Mouse (Mus musculus) thymus, postnatal 4 days (tissue): ENCODE measurements around the gene Spsb1.

Source experiments
- DNase-seq: peaks from one replicate; pipeline ENCODE4 v3.0.0; 2021

Gene Spsb1

DNA sequence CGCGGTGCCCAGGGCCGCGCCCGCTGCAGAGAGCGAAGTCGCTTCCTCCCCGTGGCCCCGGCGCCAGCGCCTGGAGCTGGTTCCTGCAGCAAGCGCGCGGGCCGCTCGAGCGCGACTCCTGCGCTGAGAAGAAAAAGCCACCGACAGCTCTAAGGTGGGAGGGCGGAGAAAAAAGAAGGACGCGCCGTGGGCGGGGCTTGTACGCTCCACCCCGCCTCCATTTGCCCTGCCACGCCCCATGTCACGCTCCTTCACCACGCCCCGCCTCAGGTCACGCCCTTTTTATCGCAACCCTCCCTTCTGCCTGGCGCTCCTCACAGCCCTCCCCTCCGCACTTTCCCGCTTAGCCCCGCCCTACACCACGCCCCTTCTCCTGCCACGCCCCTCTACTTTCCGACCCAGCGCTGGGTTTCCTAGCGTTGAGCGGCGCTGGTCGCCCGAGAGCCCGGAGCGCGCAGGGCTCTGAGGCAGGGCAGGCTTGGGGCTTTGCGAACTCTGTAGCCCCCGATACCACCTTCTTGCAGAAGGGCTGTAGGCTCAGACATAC is at the start of gene Spsb1:
Spsb1 (minus strand) TSS at position 151 of the 547 bp plus-strand sequence.
- peak; percentile 100 for DNase-seq

DNA sequence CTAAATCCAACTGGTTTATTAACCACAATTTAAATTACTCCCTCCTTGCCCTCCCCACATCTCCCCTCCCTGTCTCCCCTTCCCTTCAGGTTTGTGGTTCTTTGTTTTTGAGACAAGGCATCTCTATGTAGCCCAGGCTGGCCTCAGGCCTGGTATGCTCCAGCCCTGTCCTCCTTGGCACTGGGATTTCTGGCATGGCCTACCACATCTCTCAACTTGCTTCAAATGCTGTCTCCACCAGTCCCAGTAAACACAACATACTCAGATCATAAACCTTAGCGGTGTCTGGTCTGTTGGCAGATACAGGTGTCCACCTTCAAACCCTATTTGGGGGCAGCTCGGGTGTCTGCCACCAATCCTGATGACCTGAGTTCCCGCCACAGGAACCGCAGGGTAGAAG is 48.8 kb upstream of the Spsb1 start:
- no peak for DNase-seq

DNA sequence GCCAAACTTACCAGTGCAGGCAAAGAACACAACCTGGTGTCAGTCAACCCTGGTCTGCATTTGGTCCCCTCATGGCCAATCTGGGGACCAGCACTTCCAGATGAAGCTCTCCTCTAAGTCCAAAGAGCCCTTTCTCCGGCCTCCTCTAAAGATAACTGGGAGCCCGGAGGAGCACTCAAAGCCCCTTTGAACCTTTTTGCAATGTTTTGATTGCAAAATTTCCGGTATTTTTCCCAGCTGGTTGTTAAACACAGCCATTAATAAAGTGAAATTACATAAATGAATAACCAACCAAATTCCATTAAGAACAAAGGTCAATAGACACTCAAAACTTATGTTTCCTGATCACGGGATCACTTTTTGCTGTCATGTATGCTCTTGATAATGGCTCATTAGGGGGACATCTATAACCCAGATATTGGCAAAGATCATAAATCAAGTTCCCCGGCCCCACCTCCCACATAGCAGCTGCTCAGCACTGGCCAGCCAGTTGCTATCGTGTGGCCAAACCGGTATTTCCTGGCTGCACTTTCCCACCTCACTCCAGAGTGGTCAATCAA is 48.3 kb upstream of the Spsb1 start:
- DNase-seq: no peak

DNA sequence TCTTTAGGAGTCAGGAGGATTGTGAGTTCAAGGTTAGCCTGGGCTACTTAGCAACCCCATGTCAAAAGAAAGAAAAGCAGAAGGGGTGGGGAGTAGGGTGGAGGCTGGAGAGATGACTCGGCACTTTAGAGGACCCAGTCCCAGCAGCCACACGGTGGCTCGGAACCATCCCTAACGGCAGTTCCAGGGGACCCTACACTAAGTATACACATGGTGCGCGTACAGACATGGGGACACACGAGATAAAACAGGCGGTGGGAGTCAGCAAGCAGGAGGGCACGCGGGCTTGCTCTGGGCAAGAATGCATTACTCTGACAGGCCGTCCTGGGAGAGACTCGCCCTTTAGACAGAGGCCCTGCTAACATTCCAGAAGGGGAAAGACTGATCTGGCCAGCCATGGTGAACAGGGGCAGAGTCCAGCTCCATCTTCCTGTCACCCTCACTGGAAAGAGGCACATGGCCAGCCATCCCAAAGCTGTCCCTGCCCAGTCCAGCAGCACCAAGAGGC is 47.2 kb upstream of the Spsb1 start:
- no peak for DNase-seq

DNA sequence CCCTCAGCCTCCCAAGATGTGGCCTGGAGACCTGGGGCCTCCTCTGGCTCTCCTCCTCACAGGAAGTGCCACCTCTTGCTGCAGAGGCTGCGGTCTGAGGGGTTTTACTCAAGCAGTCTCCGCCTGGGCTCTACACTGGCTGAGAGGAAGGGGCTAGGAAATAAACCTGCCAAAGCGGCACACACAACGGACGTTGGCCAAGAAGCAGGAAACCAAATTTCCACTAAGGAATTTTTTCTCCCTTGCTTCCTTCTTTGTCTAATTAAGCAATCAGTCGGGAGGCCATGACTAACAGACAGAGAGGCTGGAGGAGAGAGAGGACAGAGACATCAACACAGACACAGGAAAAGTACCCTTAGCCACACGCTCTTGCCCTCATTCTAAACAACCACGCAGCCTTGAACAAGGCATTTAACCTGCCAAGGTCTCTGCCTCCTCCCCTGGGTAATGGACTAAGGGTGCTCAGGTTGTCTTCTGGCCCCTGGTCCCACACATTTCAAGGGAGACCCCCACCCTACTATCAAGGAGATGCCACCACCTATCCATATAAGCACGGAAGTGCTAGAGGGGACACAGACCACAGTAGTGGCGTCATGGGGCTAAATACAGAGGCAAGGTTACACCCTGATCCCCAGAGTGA is 46.5 kb upstream of the Spsb1 start:
- DNase-seq: peak; percentile 64

DNA sequence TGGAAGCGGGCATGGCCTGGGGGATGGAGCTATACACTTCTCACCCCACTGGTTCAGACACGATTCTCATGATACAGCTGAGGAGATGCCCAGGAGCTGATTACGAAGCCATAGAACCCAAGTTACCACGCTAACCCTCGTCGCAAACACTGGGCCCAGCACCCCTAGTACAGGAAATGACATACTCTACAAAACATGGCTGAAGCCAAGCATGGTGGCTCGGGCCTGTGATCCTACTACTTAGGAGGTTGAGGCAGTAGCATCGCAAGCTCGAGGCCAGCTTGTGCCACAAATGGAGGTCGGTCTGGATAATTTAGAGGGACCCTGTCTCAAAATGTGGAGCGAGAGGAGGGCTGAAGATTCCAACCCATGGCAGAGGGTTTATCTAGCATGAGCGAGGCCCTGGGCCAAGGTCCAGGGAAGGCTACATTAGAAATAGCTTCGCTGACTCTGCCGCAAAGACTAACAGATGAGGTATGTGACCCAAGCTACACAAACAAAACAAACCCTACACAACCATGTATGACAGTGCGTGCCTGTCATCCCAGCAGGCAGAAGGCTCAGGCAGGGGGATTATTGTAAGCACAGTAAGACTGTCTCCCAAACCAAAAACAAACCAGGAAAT is 45.2 kb upstream of the Spsb1 start:
- no peak for DNase-seq

DNA sequence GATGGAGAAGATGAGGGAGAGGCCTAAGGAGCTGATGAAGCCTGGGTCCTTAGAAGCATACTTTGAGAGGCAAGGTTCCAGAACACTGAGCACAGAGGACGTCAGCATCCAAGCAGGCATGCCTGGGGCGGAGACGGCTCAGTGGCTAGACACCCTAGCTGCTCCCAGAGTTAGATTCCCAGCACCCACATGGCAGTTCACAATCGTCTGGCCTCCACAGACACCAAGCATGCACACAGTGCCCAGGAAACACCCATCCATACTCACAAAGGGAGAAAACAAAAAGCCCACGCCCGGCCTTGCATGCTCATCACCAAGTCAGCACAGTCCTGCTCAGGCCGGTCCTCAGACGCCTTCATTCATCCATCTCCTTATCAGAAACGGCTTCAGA is 44.7 kb upstream of the Spsb1 start:
- no peak for DNase-seq

DNA sequence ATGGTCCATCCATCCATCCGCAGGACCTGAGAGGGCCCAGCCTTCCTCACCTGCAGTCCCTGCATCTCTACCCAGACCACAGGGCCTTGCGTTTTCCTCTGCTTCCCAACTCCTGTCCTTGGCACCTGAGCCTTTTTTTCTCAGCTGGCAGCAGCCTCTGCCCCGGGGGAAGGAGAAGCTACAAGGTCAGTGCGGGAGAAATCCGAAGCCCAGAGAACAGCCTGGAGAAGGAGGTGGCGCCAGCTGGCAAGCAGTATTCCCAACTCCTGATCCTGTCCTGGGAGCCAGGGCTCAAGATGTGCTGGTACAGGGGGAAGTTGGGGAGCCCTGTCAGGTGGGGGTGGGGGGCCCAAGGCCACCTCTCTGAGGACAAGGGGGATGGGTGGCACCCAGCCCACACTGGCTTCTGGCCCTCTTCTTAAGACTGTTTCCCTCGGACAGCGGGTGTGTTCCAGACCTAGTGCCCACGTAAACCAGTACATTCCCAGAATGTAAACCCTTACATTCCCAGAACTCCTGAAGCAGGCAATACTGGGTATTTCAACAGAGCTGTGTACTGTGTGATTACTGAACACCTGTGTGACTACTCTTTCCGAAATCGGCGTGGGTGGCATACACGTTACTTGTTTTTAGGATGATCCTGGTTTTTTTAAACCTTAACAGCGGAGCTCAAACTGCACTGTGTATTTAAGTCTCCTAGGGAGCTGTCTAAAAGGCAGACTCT is 44.1 kb upstream of the Spsb1 start:
- DNase-seq: no peak

DNA sequence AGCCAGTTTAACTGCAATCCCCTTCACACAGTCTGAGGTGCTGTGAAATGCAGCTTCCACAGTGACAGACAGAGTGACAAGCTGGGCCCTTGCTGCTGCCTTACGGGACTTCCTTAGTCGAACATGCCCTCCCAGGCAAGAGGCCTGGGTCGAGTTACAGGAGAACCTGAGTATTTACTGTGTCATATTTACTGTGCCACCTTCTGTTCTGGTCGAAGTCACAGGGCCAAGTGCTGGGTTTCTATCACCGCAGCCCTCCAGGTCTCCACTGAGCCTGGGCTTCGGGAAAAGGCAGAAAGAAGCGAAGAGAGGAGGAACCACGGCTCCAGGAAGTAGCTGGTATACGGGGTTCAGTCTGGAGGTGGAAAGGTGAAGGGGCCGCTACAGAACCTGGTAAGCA is 43.2 kb upstream of the Spsb1 start:
- peak; percentile 48 for DNase-seq

DNA sequence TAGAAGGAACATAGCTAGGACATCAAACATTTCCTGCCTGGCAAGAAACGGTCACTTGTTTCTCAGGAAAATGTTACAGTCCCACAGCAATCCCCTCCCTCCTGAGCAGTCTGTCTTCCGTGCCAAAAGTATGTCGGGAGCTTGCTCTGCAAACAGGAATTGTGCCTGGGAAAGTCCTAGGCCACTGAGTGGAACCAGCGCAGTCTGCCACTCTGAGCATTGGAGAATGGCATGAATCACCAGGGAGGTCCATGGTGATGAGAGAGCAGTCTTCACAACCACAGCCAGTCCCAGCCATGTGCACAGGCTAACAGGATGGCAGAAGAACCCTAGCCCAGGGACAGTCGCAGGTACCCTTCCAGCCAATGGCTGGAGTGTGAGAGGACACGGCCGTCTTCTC is 41.6 kb upstream of the Spsb1 start:
- no peak for DNase-seq

DNA sequence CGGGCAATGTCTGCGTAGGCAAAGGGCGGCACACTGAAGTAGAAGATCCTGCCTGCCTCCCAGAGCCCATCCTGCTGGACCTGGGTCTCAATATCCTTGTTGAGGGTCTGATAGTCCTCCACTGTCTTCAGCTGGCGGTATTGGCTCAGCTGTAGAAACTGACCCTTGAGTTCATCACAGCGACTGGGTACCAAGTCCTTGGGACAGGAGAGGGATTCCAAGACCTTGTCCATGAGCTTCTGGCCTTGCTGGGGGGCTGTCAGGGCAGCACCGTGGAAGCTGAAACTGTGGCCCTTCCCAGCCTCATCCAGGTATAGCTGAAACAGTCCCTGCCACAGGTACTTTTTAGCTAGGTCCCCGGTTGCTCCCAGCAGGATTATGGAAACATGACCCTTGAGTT is 41.1 kb upstream of the Spsb1 start:
- DNase-seq: no peak

DNA sequence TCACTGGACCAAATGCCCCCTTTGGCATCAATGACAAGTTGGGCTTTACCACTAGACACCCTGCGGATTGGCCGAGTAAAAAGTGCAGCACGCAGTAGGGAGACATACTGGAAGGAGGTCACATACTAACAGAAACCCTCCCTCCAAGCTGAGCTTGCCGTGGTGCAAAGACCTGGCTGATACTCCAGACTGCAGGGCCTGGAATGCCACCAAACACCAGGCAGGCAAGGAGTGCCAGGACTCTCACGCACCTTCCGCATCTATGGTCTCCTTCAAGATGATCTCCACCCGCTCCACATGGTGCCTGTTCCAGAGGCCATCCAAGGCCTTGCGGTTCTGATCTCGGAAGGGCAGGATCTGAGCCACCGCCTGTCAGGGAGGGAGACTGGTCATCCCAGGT is 39.4 kb upstream of the Spsb1 start:
- no peak for DNase-seq

DNA sequence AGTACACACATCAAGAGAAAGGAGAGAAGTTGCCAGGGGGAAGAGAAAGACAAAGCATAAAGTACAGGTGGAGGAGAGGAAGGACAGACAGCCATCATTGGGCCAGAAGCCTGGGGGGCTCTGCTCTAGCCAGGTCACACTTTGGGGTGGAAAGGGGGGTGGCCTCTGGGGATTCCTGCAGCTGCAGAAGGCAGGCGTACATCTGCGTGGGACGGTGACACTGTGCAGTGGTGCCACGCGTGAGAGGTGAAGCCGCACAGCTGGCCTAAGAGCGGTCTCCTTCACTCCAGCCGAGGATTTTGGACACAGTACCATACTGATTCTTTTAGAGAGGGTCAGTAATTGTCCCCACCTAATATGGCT is 37.8 kb upstream of the Spsb1 start:
- DNase-seq: no peak

DNA sequence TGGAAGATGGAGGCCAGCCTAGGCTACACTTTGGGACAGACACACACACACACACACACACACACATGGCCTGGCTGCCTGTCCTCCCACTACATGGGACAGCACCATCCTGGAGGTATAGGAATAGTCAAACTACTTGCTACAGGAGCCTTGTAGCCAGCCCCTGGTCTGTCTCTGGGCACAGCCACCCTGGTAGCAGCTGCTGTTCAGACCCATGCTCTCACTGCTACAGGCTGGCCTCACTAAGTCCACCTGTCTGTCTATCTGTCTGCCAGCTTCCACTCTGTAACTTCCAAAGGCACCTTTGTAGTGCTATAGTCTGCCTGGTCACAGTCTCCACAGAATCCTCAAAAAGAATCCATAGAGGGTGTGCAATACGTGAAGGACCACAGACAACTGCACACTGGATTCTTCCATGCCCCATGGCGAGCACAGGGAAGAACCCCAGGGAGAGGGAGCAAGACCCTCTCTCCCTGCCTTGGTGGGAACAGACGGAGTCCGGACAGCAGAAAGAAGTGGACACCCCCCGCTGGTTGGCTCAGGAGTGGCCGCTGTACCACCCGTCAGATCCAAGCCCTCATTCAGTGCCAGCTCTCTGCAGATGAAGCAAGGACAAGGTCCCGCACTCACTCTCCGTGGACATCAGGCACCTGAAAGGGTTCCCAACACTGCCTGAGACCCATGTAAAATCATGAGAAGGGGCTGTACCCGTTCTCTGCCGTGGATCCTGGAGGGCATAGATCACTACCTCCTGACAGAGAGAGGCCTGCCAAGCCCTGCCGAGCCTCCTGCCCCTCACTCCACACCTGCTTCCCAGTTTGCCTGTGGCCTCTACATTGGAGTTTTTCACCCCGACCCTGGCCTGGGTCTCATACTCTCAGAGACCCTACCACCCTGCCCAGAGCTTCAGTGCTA is 37.2 kb upstream of the Spsb1 start:
- DNase-seq: no peak

DNA sequence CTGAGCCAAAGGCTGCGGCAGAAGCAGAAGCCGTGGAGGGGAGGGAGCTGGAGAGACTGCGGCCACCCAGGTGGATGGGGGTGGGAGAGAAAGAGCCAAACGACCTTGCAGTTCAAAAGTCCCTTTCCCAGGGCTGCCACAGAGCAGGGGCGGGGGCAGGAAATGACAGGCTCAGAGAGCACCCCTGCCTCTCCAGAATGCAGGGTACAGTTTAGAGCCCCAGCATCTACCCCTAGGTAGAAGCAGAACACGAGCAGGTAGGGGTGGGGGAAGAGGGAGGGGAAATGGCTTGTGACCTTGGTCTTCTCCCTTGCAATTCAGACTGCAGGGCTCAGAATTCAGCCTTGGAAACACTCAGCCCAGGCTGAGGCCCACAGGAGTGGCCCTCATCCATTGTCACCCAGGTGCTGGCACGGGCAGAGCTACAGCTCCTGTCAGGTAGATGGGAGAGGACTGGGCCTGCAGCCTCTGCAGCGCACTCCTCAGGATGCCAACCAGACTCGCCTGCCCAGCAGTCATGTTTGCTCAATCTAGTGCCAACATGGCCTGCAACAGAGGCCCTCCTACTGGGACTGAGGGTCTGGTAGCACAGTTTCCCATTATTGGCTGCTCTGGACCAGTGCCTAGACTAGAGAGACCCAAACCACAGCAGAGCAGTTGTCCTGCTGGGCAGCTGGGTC is 36.3 kb upstream of the Spsb1 start:
- peak; percentile 84 for DNase-seq

DNA sequence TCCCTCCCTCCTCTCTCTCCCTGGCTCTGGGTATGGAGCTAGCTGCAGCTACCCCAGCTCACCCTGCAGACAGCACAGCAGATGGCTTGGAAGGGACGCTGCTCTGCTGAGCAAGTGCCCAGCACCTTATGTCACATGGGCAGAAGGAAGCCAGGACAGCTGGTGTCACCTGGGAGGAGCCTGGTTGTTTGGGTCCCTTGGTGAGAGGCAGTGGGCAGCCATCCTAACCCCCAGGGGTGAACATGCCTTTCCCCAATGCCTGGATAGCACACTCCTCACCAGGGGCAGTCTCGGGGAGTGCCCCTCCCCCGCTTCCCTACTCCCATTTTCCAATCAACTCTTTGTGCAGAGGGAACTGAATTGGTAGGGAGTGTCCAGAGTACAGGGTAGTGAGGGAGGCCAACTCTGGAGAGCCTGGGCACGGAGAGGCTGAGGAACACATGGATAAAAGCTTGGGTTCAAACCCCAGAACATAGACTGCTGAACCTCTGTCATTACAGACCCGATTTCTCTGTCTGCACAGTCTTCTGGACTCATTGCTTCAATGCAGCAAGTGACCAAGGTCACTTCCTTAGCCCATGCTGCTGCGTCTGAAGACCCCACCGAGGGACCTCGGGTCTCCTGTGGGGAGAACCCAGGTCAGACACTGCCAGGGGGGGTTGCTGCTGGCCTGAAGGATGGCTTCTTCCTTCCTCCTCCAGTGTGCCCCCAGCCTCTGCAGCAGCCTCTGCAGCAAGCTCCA is 35.5 kb upstream of the Spsb1 start:
- peak; percentile 53 for DNase-seq

DNA sequence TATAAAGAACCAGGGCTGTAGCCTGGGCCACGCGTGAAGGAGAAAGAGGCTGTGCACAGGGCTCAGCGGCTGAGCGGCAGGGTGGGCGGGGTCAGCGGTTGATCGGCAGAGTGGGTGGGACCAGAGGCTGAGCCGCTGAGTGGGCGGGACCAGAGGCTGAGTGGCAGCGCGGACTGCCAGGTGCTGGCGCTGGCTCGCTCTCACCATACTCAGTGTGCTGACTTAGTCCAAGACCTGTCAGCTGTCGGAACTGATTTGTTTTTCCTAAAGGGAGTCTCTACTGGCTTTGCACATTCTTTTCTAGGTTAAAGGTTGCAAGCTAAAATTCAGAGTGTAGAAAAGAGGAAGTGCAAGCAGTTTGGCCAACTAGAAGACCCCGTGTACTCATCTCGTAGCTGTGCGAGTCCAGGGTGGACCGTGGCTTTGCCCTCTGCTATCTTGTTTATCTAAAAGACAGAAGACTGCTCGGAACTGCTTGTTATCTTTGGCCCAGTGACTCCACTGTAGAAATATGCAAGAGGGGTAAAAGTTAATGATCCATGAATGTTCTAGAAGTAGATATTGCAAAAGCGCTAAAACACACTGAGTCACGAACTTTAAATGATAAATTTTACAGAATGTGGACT is 34.2 kb upstream of the Spsb1 start:
- DNase-seq: peak; percentile 98

DNA sequence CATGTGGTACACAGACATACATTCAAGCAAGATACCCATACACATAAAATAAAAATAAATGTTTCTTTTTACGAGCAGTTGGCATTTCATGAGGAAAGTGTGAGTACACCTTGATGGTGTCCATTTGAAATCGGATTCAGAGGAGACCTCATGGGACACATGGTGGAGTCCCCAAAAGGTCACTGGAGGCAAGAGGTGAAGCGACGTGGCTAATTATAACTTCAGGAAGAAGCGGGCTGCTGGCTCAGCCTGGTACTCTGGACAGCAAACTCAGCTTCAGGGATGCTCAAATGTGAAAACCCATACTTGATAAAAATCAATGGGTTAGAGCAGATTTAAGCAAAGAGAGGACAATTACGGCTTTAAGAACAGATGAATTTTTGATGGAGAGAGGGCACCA is 33.5 kb upstream of the Spsb1 start:
- DNase-seq: no peak

DNA sequence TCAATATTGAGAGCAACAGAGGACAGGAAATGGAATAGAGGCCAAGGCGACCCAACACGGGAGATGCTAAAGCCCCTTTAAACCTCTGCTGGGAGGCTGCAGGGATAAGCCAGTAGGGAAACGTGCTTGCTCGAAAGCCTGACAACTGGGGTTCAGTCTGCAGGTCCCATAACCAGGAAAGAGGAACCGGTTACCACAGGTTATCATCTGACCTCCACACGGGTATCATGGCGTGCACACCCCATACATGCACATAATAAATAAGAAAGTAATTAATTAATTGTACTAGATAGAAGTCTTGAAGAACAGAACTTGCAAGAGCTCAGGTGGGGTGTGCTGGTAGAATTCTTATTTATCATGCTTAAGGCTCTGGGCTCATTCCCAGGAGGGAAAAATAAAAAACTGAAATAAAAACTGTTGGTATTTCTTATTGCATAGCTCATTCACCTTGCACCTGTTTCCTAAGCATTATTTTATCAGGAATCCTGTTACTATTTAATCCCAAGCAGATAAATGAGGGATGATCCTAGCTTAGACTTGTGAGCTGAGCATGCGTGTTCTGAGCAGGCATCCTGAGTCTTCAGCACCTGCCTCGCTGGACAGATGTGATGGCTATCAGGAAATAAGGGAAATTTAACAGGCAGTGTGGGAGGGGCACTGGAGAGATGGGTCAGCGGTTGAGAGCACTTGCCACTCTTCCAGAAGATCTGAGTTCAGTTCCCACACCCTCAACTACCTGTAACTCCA is 32.0 kb upstream of the Spsb1 start:
- no peak for DNase-seq
